Mouse (Mus musculus) limb, embryonic 12.5 days (tissue): ENCODE measurements around the gene Snx5. TPM values are rescaled to one million over a fixed set of nuclear protein-coding genes. Genes with fewer than 3 reads are reported as not detected.

Experiments
- ATAC-seq: fragments of 200-750 bp; cut with Nextera tagmentation; 2 replicates; pipeline ENCODE4 v1.8.0; 2017; ENCODE audit warnings: low read depth, moderate TSS enrichment; ENCODE audit not compliant: insufficient number of reproducible peaks, insufficient read depth, low FRiP score, low TSS enrichment
- H3K27ac ChIP-seq: fragments of 300-500 bp; sonication (generic); 2 replicates; pipeline ENCODE4 v1.5.1; 2016; ENCODE audit warnings: mild to moderate bottlenecking, moderate library complexity
- H3K27me3 ChIP-seq: fragments of 300-500 bp; sonication (generic); 2 replicates; pipeline ENCODE4 v1.6.1; 2016; ENCODE audit warnings: mild to moderate bottlenecking, moderate library complexity
- H3K36me3 ChIP-seq: fragments of 300-500 bp; sonication (generic); 2 replicates; pipeline ENCODE4 v1.6.1; 2016; ENCODE audit warnings: mild to moderate bottlenecking, moderate library complexity
- H3K4me1 ChIP-seq: fragments of 300-500 bp; sonication (generic); replicated peaks from 2 replicates; pipeline ENCODE4 v1.6.1; 2016
- H3K4me2 ChIP-seq: fragments of 300-500 bp; sonication (generic); 2 replicates; pipeline ENCODE4 v1.6.1; 2016; ENCODE audit warnings: mild to moderate bottlenecking, moderate library complexity
- H3K4me3 ChIP-seq: fragments of 300-500 bp; sonication (generic); replicated peaks from 2 replicates; pipeline ENCODE4 v1.5.1; 2016; ENCODE audit warnings: mild to moderate bottlenecking
- H3K9ac ChIP-seq: fragments of 300-500 bp; sonication (generic); replicated peaks from 2 replicates; pipeline ENCODE4 v1.6.1; 2016; ENCODE audit warnings: mild to moderate bottlenecking, moderate library complexity
- H3K9me3 ChIP-seq: fragments of 300-500 bp; sonication (generic); 2 replicates; pipeline ENCODE4 v1.6.1; 2016; ENCODE audit warnings: mild to moderate bottlenecking, moderate library complexity
- WGBS: fragments of 180-500 bp; shearing (Covaris S2); methylation state at CpG from one replicate; pipeline ENCODE4 v1.1.7; 2016; 5-methylcytosine and 5-hydroxymethylcytosine counted together
- polyA plus RNA-seq: library from polyadenylated mRNA; unstranded; fragments of >200 nt; fragmentation: Nextera tagmentation; extraction: Ambion mirVana; gene quantifications from 2 replicates; pipeline ENCODE4 v1.2.1, GENCODE M21; 2016

The Snx5 gene
- polyA plus RNA-seq, 1 experiment from 2014 or later: 145 TPM

- 54% methylated on average over 4 of the region's 4 CpGs for WGBS
- H3K4me2 ChIP-seq: 0 out of 2 replicates have a peak overlapping the region, but pooled peaks have one; percentile 2
- no peaks in the 10 kb centered on the region for H3K27me3 ChIP-seq
- peaks cover 33% of the 10 kb centered on the region for H3K36me3 ChIP-seq
- H3K4me1 ChIP-seq: peaks cover 30% of the 10 kb centered on the region
- no peak overlapping the region for H3K27ac ChIP-seq
- H3K4me3 ChIP-seq: no peak overlapping the region
- H3K9me3 ChIP-seq: no peaks in the 10 kb centered on the region
- no peak for ATAC-seq
- no peak overlapping the region for H3K9ac ChIP-seq
These were observed 4.6 kb downstream of the Snx5 start for GRCm38 (mm10) chr2:144265916-144266683.

DNA sequence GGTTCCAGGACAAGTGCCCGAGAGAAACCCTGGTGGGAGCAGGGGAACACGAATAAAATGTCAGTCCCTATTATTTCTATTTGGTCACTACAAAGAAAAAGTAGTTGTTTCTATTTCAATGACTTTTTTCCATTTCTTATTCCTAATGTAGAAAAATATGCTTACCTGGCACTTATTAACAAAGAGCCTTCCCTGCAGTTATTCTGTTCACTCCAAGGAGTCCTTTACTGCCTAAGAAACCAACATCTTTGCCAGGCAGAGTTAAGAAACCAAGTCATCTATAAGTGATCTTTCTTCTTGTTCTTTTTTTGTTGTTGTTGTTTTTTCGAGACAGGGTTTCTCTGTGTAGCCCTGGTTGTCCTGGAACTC lies 5.6 kb downstream of the Snx5 start:
- Histone ChIP-seq H3K27me3 (no peaks in the 10 kb centered on the region), H3K4me1 (peaks cover 30% of the 10 kb centered on the region), H3K4me3 (no peak overlapping the region), H3K36me3 (peaks cover 42% of the 10 kb centered on the region), H3K9me3 (no peaks in the 10 kb centered on the region), H3K9ac (no peak overlapping the region), H3K4me2 (no peak overlapping the region), H3K27ac (no peak overlapping the region)
- no peak for ATAC-seq
- WGBS: 75% methylated on average over 3 of the region's 3 CpGs

- no peak overlapping the region for H3K27ac ChIP-seq
- no peak overlapping the region for H3K4me2 ChIP-seq
- no peak overlapping the region for H3K9ac ChIP-seq
- H3K4me3 ChIP-seq: no peak overlapping the region
- ATAC-seq: no peak
- peaks cover 30% of the 10 kb centered on the region for H3K4me1 ChIP-seq
- no peaks in the 10 kb centered on the region for H3K27me3 ChIP-seq
- 83% methylated on average over 5 of the region's 5 CpGs for WGBS
- H3K36me3 ChIP-seq: peaks cover 46% of the 10 kb centered on the region
- no peaks in the 10 kb centered on the region for H3K9me3 ChIP-seq
These were observed 6.1 kb downstream of the Snx5 start for GRCm38 (mm10) chr2:144264398-144265119.

GRCm38 (mm10) chr2:144262837-144263236 lies 7.9 kb downstream of the Snx5 start:
- no peak for ATAC-seq
- Histone ChIP-seq H3K27ac (no peak overlapping the region), H3K4me2 (no peak overlapping the region), H3K4me3 (no peak overlapping the region), H3K9ac (no peak overlapping the region), H3K36me3 (peaks cover 63% of the 10 kb centered on the region), H3K9me3 (no peaks in the 10 kb centered on the region), H3K4me1 (peaks cover 16% of the 10 kb centered on the region), H3K27me3 (no peaks in the 10 kb centered on the region)
- WGBS: 89% methylated on average over 2 of the region's 2 CpGs

- Histone ChIP-seq H3K9ac (no peak overlapping the region), H3K4me1 (peaks cover 30% of the 10 kb centered on the region), H3K27me3 (no peaks in the 10 kb centered on the region), H3K4me2 (no peak overlapping the region), H3K9me3 (no peaks in the 10 kb centered on the region), H3K27ac (no peak overlapping the region), H3K36me3 (peaks cover 64% of the 10 kb centered on the region), H3K4me3 (no peak overlapping the region)
- ATAC-seq: no peak
These were observed 20.6 kb downstream of the Snx5 start for GRCm38 (mm10) chr2:144250111-144250510.

- H3K36me3 ChIP-seq: peaks cover 51% of the 10 kb centered on the region
- no peak for ATAC-seq
- WGBS: 30% methylated on average over 4 of the region's 4 CpGs
These were observed 21.9 kb downstream of the Snx5 start for GRCm38 (mm10) chr2:144248613-144249376.

GRCm38 (mm10) chr2:144247337-144247978 lies 23.2 kb downstream of the Snx5 start:
- WGBS: 55% methylated on average over 5 of the region's 5 CpGs
- Histone ChIP-seq H3K4me3 (no peak overlapping the region), H3K9me3 (no peaks in the 10 kb centered on the region), H3K27ac (peak overlapping the region; percentile 24; the same call in 1 of the 2 replicates), H3K36me3 (peaks cover 38% of the 10 kb centered on the region), H3K4me1 (peaks cover 35% of the 10 kb centered on the region), H3K4me2 (no peak overlapping the region), H3K27me3 (no peaks in the 10 kb centered on the region), H3K9ac (no peak overlapping the region)
- ATAC-seq: no peak

More at GRCm38 (mm10) chr2:144248613-144249376, 21.9 kb downstream of the Snx5 start:
- Histone ChIP-seq H3K9ac (no peak overlapping the region), H3K27ac (no peak overlapping the region), H3K4me3 (no peak overlapping the region), H3K27me3 (no peaks in the 10 kb centered on the region), H3K9me3 (no peaks in the 10 kb centered on the region), H3K4me2 (no peak overlapping the region), H3K4me1 (peaks cover 35% of the 10 kb centered on the region)

DNA sequence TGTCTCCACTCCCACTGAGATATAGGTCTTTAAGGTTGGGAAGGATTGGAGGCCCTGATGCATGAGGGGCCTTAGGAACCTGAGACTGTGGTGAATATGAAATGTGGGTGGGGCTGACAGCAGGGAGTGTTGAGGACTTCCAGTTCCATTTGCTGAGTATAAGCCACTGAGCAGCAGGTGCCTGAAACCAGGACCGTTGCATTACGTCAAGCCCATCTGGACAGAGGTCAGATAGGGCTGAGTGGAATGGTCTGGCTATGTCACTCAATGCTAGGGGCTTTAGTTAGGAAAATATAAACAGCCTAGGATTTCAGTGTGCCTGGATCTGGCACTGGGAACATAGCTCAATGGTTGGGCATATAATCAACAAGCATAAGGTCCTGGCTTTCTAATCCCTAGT lies 24.4 kb downstream of the Snx5 start:
- 60% methylated on average over 2 of the region's 2 CpGs for WGBS
- H3K9me3 ChIP-seq: no peaks in the 10 kb centered on the region
- no peak overlapping the region for H3K4me3 ChIP-seq
- peaks cover 35% of the 10 kb centered on the region for H3K4me1 ChIP-seq
- H3K4me2 ChIP-seq: no peak overlapping the region
- H3K27me3 ChIP-seq: no peaks in the 10 kb centered on the region
- no peak; the same call in 1 of the 2 replicates for ATAC-seq
- H3K36me3 ChIP-seq: peaks cover 28% of the 10 kb centered on the region
- H3K9ac ChIP-seq: no peak overlapping the region
- 0 out of 2 replicates have a peak overlapping the region, but pooled peaks have one; percentile 53 for H3K27ac ChIP-seq

- H3K4me3 ChIP-seq: no peak overlapping the region
- peaks cover 42% of the 10 kb centered on the region for H3K4me1 ChIP-seq
- 29% methylated on average over 7 of the region's 7 CpGs for WGBS
- no peaks in the 10 kb centered on the region for H3K9me3 ChIP-seq
- H3K9ac ChIP-seq: no peak overlapping the region
- H3K27me3 ChIP-seq: no peaks in the 10 kb centered on the region
- ATAC-seq: no peak
- peaks cover 20% of the 10 kb centered on the region for H3K36me3 ChIP-seq
- peak overlapping the region; percentile 53 for H3K27ac ChIP-seq
- no peak overlapping the region; the same call in 1 of the 2 replicates for H3K4me2 ChIP-seq
These were observed 25.2 kb downstream of the Snx5 start for GRCm38 (mm10) chr2:144245464-144245863.

DNA sequence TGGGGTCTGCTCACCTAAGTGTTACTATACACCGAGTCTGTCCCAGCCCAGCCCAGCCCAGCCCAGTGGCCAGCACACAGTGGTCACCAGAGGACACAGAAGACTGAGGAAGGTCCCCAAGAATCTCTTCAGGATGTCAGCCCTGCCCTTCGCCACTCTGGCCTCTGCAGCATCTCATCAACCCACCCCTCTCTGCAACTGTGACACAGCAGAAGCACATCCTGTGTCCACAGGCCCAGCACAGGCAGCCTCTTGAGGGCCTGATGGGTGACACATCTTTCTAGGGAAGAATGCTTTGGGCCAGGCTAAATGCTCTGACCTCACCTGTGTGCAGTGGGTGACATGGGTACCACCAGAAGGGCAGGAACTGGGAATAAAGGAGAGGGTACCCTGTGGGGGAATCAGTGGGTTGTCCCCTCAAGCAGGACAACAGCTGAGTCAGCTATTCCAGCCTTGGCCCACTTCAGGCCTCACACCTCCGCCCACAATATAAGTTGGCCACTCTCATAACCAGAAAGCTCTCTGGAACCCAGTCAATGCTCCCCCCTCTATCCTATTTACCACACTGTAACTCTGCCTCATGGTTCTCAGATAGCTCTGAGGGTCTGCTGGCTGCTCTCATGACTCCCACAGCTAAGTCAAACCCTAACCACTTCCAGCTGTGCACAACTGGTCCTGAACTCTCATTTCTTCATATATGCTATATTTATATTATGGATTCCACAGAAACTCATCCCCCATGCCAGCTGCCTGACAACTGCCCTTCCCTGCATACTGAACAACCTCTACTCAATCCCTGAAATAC lies 30.4 kb downstream of the Snx5 start:
- H3K4me2 ChIP-seq: no peak overlapping the region
- no peaks in the 10 kb centered on the region for H3K36me3 ChIP-seq
- 74% methylated on average over 3 of the region's 3 CpGs for WGBS
- no peak overlapping the region for H3K9ac ChIP-seq
- H3K27ac ChIP-seq: peak overlapping the region; percentile 45; the same call in 1 of the 2 replicates
- H3K4me3 ChIP-seq: no peak overlapping the region
- H3K9me3 ChIP-seq: no peaks in the 10 kb centered on the region
- no peaks in the 10 kb centered on the region for H3K27me3 ChIP-seq
- peaks cover 35% of the 10 kb centered on the region for H3K4me1 ChIP-seq
- no peak for ATAC-seq
